Mouse (Mus musculus): ENCODE data around the gene Slc25a31. TPM values are rescaled to one million over a fixed set of nuclear protein-coding genes. Genes with fewer than 3 reads are reported as not detected.

The Slc25a31 gene
- polyA plus RNA-seq, 1 experiment: 30.0 TPM

- Histone ChIP-seq H3K4me1 (ENCODE audit: control insufficient read depth, insufficient read depth, low read length) (no peaks in the 10 kb centered on the region), H3K27me3 (ENCODE audit: control insufficient read depth, insufficient read depth, low read length) (no peaks in the 10 kb centered on the region), H3K4me3 (ENCODE audit: control insufficient read depth, low read depth, low read length) (no peak overlapping the region), H3K27ac (ENCODE audit: control insufficient read depth, insufficient read depth, low read depth, low read length) (no peak overlapping the region), H3K36me3 (ENCODE audit: control insufficient read depth, insufficient read depth, low read length) (peaks cover 5% of the 10 kb centered on the region)
- TF ChIP-seq POLR2A (IDR thresholded peaks at IDR 0.05; ENCODE audit: control insufficient read depth, low read depth, low read length) (no peak), CTCF (IDR thresholded peaks at IDR 0.05; ENCODE audit: control insufficient read depth, insufficient read depth, insufficient replicate concordance, low read depth, low read length) (no peak)
Observed at GRCm38 (mm10) chr3:40761312-40761711, 52.7 kb downstream of the Slc25a31 start.

Other genes with a start within 250 kb of the Slc25a31 start
- gene Intu, start 177.6 kb upstream of the Slc25a31 start, polyA plus RNA-seq (2012; rRNA removed): 2.2 and 2.5 TPM in 2 replicates
- gene Hspa4l, start 35.6 kb downstream of the Slc25a31 start, polyA plus RNA-seq (2012; rRNA removed): 216 and 222 TPM in 2 replicates
- 35.2 and 40.1 TPM in 2 replicates for gene Plk4, start 91.2 kb downstream of the Slc25a31 start, polyA plus RNA-seq (2012; rRNA removed)
- 1.6 and 1.9 TPM in 2 replicates for gene Mfsd8, start 138.0 kb downstream of the Slc25a31 start, polyA plus RNA-seq (2012; rRNA removed)
- 6.4 and 8.7 TPM in 2 replicates for gene Abhd18, start 138.1 kb downstream of the Slc25a31 start, polyA plus RNA-seq (2012; rRNA removed)
- gene 1700034I23Rik, start 193.7 kb downstream of the Slc25a31 start, polyA plus RNA-seq (2012; rRNA removed): 120 and 145 TPM in 2 replicates
- 114 and 127 TPM in 2 replicates for gene Larp1b, start 241.0 kb downstream of the Slc25a31 start, polyA plus RNA-seq (2012; rRNA removed)